Mouse (Mus musculus) embryonic fibroblast, embryonic 13.5 days (primary cell): ENCODE data around the gene Dok1. TPM values are rescaled to one million over a fixed set of nuclear protein-coding genes. Genes with fewer than 3 reads are reported as not detected.

Experiments
- H3K27ac ChIP-seq: 2 replicates; pipeline ENCODE4 v1.5.1; 2012; ENCODE audit warnings: low read length, control low read depth, inconsistent platforms; ENCODE audit not compliant: insufficient read depth
- H3K4me1 ChIP-seq: 2 replicates; pipeline ENCODE4 v1.6.1; 2011; ENCODE audit warnings: low read length; ENCODE audit not compliant: control insufficient read depth, insufficient read depth
- H3K4me3 ChIP-seq: 2 replicates; pipeline ENCODE4 v1.5.1; 2011; ENCODE audit warnings: mild to moderate bottlenecking, control low read depth, low read length; ENCODE audit not compliant: insufficient read depth
- CTCF ChIP-seq: IDR thresholded peaks from 2 replicates; pipeline ENCODE4 v1.5.1; 2011; ENCODE audit warnings: mild to moderate bottlenecking, control low read depth, low read length, moderate library complexity, borderline replicate concordance; ENCODE audit not compliant: insufficient read depth
- POLR2A ChIP-seq: IDR thresholded peaks from 2 replicates; pipeline ENCODE4 v1.6.1; 2011; ENCODE audit warnings: low read depth, mild to moderate bottlenecking, control low read depth, low read length, moderate library complexity
- polyA plus RNA-seq: library from polyadenylated mRNA; stranded (reverse); fragments of >200 nt; gene quantifications from 2 replicates; pipeline ENCODE4 v1.2.4, GENCODE M21; 2011; ENCODE audit warnings: low read depth; ENCODE audit not compliant: missing spikeins, insufficient read length

Dok1 gene
- polyA plus RNA-seq, 1 experiment = 37.9 TPM

- H3K4me1 ChIP-seq = peaks cover 20% of the 10 kb centered on the region; the same call in 1 of the 2 replicates
- H3K4me3 ChIP-seq = peak overlapping the region; percentile 93
- H3K27ac ChIP-seq = peak overlapping the region; percentile 85; the same call in 1 of the 2 replicates
- TF ChIP-seq POLR2A (0 out of 2 replicates have a peak, but pooled peaks have one; percentile 30), CTCF (no peak)
These were observed 1.2 kb downstream of the Dok1 start for GRCm38 (mm10) chr6:83031921-83032590.

- peaks cover 21% of the 10 kb centered on the region; the same call in 1 of the 2 replicates for H3K4me1 ChIP-seq
- peak overlapping the region; percentile 93 for H3K4me3 ChIP-seq
- H3K27ac ChIP-seq = peak overlapping the region; percentile 85
- no peak for TF ChIP-seq CTCF
- TF ChIP-seq POLR2A = no peak
These were observed 2.2 kb downstream of the Dok1 start for GRCm38 (mm10) chr6:83031111-83031510.

- TF ChIP-seq CTCF (no peak), POLR2A (no peak; the same call in 1 of the 2 replicates)
- peak overlapping the region; percentile 51; the same call in 1 of the 2 replicates for H3K27ac ChIP-seq
- no peak overlapping the region for H3K4me3 ChIP-seq
- H3K4me1 ChIP-seq = peaks cover 25% of the 10 kb centered on the region
These were observed 3.5 kb downstream of the Dok1 start for GRCm38 (mm10) chr6:83029777-83030176.

- TF ChIP-seq CTCF (no peak), POLR2A (peak; percentile 43; the same call in 1 of the 2 replicates)
- Histone ChIP-seq H3K4me3 (no peak overlapping the region), H3K4me1 (peaks cover 38% of the 10 kb centered on the region), H3K27ac (peak overlapping the region; percentile 51)
These were observed 5.6 kb downstream of the Dok1 start for GRCm38 (mm10) chr6:83027706-83028105.

- no peak for TF ChIP-seq POLR2A
- TF ChIP-seq CTCF = no peak
- H3K4me3 ChIP-seq = no peak overlapping the region
- peak overlapping the region; percentile 47 for H3K27ac ChIP-seq
- peaks cover 38% of the 10 kb centered on the region for H3K4me1 ChIP-seq
These were observed 6.0 kb downstream of the Dok1 start for GRCm38 (mm10) chr6:83027293-83027692.

- H3K27ac ChIP-seq = peak overlapping the region; percentile 95
- no peak for TF ChIP-seq CTCF
- 0 out of 2 replicates have a peak, but pooled peaks have one; percentile 30 for TF ChIP-seq POLR2A
- no peak overlapping the region for H3K4me3 ChIP-seq
- peaks cover 36% of the 10 kb centered on the region for H3K4me1 ChIP-seq
These were observed 8.1 kb downstream of the Dok1 start for GRCm38 (mm10) chr6:83025221-83025620.

GRCm38 (mm10) chr6:83024421-83024820 is 8.8 kb downstream of the Dok1 start:
- TF ChIP-seq CTCF = no peak
- TF ChIP-seq POLR2A = no peak; the same call in 1 of the 2 replicates
- Histone ChIP-seq H3K4me3 (no peak overlapping the region), H3K27ac (peak overlapping the region; percentile 95), H3K4me1 (peaks cover 36% of the 10 kb centered on the region)

- Histone ChIP-seq H3K4me1 (peaks cover 32% of the 10 kb centered on the region), H3K27ac (peak overlapping the region; percentile 95), H3K4me3 (no peak overlapping the region)
- TF ChIP-seq POLR2A = no peak
- TF ChIP-seq CTCF = no peak
These were observed 9.5 kb downstream of the Dok1 start for GRCm38 (mm10) chr6:83023786-83024185.

- no peak overlapping the region for H3K4me3 ChIP-seq
- H3K4me1 ChIP-seq = peaks cover 26% of the 10 kb centered on the region
- H3K27ac ChIP-seq = peak overlapping the region; percentile 95; the same call in 1 of the 2 replicates
- TF ChIP-seq CTCF (no peak), POLR2A (no peak)
These were observed 10.3 kb downstream of the Dok1 start for GRCm38 (mm10) chr6:83023008-83023407.

- H3K27ac ChIP-seq = no peak overlapping the region
- no peak overlapping the region for H3K4me3 ChIP-seq
- peaks cover 27% of the 10 kb centered on the region for H3K4me1 ChIP-seq
- TF ChIP-seq CTCF (no peak), POLR2A (no peak)
These were observed 12.3 kb downstream of the Dok1 start for GRCm38 (mm10) chr6:83020836-83021593.
